Mouse (Mus musculus) cerebellum, adult 11 months (tissue): Measurements from ENCODE around the gene Prr7.

Source experiments
- DNase-seq: peaks from one replicate; pipeline ENCODE4 v3.0.0; 2022

The Prr7 gene

DNA sequence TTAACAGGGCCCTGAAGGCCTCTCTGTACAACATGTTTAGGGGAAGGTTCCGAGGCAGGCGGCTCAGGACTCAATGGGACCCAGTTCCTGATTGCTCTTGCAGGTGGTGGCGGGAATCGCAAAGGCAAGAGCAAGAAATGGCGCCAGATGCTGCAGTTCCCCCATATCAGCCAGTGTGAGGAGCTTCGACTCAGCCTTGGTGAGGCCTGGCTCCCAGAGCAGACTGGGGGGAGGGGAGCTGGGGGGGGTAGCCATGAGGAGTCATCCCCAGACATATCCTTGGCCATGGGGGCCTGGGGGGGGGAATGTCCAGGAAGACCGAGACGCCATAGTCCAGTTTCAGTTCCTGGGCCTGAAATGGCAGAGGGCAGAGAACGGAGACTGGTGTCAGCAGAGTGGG is 14.9 kb upstream of the Prr7 start:
- no peak for DNase-seq

- no peak for DNase-seq
Observed at GRCm38 (mm10) chr13:55449679-55450441, 14.2 kb upstream of the Prr7 start.

GRCm38 (mm10) chr13:55450511-55450980 is 13.5 kb upstream of the Prr7 start:
- DNase-seq, result no peak

DNA sequence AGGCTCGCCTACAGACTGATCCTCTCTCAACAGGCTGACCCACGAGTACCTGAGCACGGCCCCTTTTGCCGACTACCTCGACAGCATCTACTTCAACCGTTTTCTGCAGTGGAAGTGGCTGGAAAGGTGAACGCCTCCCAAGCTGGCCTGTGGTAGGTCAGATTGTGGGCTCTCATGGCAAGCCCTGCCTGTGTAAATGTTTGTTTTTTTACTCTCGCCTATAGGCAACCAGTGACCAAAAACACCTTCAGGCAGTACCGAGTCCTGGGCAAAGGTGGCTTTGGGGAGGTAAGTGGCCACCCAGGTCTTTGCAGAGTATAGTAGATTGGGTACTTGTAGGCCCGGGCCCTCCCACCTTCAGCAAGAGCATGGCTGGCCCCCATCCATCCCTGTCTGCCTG is 12.8 kb upstream of the Prr7 start:
- no peak for DNase-seq

- DNase-seq, result no peak
Observed at GRCm38 (mm10) chr13:55451785-55452549, 12.1 kb upstream of the Prr7 start.

- DNase-seq, result no peak
Observed at GRCm38 (mm10) chr13:55462965-55463364, 1.1 kb upstream of the Prr7 start.

GRCm38 (mm10) chr13:55463399-55464026 is 554 bp upstream of the Prr7 start:
- DNase-seq, result no peak

DNA sequence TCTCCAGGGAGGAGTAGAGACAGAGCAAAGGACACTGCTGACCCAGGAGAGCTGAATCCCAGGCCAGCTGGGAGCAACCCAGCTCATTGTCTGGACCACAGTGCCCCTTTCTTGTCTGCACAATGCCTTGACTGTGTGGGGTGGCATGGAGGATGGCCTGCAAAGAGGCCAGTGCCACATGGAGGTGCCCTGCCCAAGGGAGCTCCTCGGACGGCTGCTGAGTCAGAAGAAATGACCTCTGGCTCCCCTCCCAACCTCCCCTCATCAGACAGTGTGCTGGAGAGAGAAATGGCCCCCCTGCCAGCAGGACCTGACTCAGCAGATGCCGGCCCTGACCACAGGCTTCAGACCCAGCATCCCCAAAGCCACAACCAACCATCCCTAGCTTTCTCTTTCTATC is 1.1 kb downstream of the Prr7 start:
- no peak for DNase-seq

DNA sequence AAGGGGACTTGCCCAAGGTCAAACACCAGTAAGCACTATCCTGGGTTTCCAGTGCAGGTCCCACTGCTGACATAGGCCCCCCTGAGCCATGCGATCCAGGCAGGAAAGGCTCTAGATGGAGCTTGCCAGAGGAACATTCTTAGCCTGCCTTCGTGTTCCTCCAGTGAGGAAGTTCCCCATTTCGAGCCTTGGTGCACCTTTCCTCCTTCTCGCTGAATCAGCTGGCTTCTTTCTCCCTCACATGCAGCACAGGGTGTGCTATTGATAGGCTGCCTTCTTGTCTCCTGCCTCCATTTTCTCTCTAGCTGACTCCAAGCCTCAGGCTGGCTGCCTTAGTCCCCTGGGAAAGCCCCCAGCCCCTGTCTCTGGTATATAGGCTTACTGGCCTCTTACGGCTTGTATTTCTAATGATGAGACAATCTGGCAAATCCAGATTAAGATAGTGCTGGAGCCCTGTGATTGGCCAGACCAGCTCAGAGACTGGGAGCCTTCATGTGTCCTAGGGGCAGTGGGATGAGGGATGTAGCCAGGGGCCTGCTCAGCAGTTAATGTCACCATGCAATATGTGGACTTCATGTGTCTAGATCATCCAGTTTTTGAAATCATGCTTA is 1.9 kb downstream of the Prr7 start:
- DNase-seq, result no peak

DNA sequence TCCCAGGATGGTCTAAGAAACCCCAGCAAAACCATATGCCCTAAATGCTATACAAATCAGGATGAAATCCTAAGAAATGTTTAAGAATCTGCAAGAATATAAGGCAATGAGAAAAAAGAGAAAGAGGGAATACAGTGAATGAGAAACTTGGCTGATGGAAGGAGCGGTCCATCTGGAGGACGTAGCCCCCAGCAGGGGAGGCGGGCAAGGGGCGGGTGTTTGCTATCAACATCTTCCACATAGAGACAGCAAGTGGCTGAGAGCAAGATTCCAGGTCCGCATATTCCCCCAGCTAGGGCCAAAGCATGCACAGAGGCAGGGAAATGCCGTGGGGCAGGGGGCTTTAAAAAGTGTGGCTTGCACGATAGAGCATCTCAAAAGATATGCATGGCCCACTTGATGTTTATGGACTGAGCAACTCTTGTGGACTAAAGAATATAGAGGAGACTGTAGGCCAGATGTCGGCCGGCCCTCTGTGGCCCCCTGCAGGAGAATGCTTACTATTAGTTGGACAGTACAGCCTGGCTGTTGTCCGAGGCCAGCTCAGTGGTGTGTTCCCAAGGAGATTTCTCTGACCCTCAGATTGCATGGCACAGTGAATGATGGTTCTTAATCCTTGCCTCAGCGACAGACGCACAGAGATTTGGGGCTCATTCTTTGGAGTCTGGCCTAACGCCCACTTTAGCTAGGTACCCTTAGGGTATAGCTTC is 4.9 kb downstream of the Prr7 start:
- no peak for DNase-seq

- DNase-seq, result peak; percentile 82
Observed at GRCm38 (mm10) chr13:55470372-55470771, 6.3 kb downstream of the Prr7 start.

GRCm38 (mm10) chr13:55471156-55471818 is 7.2 kb downstream of the Prr7 start:
- DNase-seq, result peak; percentile 78

- no peak for DNase-seq
Observed at GRCm38 (mm10) chr13:55471819-55472131, 7.7 kb downstream of the Prr7 start.

DNA sequence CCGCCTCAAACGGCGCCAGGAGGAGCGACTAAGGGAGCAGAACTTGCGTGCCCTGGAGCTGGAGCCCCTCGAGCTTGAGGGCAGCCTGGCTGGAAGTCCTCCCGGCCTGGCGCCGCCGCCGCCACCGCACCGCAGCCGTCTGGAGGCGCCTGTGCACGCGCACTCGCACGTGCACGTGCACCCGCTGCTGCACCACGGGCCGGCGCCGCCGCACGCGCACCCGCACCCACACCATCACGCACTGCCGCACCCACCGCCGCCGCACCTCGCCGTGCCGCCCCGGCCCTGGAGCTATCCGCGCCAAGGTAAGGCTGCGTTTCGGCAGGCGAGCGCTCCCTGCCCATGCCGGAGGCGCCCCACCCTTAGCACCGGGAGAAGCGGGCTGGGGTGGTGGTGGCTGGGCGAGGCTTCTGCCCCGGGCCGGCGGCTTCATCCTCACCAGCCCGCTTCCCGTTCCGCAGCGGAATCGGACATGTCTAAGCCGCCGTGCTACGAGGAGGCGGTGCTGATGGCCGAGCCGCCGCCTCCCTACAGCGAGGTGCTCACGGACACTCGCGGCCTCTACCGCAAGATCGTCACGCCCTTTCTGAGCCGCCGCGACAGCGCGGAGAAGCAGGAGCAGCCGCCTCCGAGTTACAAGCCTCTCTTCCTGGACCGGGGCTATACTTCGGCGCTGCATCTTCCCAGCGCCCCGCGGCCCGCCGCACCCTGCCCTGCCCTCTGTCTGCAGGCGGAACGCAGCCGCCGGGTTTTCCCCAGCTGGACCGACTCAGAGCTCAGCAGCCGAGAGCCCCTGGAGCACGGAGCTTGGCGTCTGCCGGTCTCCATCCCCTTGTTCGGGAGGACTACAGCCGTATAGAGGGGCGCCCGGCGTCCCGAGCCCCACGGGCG is 8.3 kb downstream of the Prr7 start:
- DNase-seq, result peak; percentile 65

DNA sequence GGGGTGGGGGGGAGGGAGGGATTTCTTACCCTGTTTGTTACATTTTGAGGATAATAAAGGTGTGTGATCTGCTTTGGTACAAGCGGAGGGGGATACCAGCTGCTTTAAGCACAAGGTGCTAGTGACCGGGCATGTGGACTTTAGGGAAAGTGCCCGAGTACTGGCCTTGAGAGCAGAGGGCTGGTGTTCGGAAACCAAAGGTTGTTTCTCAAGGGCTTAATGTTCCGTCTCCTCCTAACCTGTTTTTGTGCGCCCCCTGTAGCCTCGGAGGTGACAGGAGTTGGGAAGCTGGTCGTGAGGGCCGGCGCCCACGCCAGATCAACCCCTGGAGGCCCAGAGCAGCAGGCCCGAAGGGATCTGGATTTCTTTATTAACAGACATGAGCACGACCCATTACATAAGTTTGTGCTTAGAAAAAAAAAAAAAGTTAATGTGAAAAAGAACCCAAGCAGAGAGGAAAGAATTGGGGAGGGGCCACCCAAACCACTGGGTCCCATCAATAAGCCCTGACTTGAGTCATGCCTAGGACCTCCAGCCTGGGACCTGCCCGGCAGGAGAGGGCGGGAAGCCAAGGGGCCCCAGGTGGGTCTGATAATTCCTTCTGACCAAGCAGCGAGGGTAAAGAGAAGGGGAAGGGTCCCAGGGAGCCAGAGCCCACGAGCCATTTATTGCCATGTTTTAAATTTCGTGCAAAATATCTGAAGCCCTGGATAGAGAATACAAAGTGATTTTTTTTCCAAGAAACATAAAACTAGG is 9.2 kb downstream of the Prr7 start:
- DNase-seq, result no peak

- DNase-seq, result no peak
Observed at GRCm38 (mm10) chr13:55473961-55474360, 9.9 kb downstream of the Prr7 start.

DNA sequence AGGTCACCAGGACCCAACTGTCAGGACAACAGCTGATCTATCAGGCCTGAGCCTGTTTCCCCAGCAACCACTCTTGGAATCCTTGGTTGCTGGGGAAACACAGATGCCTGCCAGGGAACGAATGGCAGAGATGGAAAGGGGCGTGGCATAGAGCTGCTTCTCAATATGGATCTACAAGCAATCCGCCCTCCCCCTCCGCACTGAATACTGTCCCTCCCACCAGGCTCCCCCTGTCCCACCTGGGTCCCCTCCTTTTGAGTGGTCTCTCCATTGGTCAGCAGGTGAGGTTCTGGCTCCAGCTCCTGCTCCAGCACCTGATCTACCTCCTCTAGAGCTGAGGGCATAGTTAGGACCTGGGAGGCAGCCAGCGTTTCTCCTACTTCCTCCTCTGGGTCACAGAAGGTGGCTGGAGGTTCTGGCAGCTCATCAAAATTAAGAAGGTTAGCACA is 10.6 kb downstream of the Prr7 start:
- no peak for DNase-seq

- no peak for DNase-seq
Observed at GRCm38 (mm10) chr13:55475750-55476149, 11.7 kb downstream of the Prr7 start.

- no peak for DNase-seq
Observed at GRCm38 (mm10) chr13:55476256-55476655, 12.2 kb downstream of the Prr7 start.

DNA sequence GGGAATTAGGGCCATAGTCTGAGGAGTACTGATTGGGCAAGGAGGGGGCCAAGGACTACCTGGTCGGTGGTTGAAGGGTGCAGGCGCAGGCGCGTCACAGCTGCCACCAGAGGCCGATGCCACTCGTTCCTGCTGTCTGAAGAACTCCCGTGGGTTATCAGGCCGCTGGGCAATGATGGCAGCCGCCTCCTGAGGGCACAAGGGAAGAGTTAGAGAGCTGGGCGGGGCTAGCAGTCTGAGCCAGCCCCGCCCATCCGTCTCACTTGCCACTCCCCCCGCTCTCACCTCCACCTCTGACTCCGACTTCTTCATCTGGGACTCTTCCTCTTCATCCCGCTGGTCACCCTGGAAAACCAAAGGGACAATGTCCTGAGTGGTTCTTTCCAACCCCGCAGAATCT is 13.4 kb downstream of the Prr7 start:
- no peak for DNase-seq
